Mouse (Mus musculus): ENCODE results near the gene Gm11096.

- no peak for TF ChIP-seq MYOD1 (IDR thresholded peaks at IDR 0.05; ENCODE audit: control insufficient read depth, insufficient read length, low read depth)
- no peak for TF ChIP-seq CTCF (IDR thresholded peaks at IDR 0.05; ENCODE audit: control insufficient read depth, insufficient read depth, insufficient read length)
- TF ChIP-seq FOSL1 (IDR thresholded peaks at IDR 0.05; ENCODE audit: insufficient read depth, low read length, poor library complexity, severe bottlenecking), result no peak
- no peak for TF ChIP-seq USF1 (IDR thresholded peaks at IDR 0.05; ENCODE audit: low read depth)
- TF ChIP-seq MAX (IDR thresholded peaks at IDR 0.05), result no peak
- TF ChIP-seq MYOG (IDR thresholded peaks at IDR 0.05; ENCODE audit: control insufficient read depth, extremely low read depth, insufficient read length), result no peak
- TF ChIP-seq CEBPB (IDR thresholded peaks at IDR 0.05; ENCODE audit: low read depth), result no peak
Measured at GRCm38 (mm10) chr17:81400377-81400776, 41.2 kb upstream of the Gm11096 start.
